Mouse (Mus musculus) ES-Bruce4 (cell line): ENCODE measurements at regions not wholly inside any gene's neighbourhood (a gene's known extent, or its start where the extent isn't known, plus 50 kb on each side); places are given as distances from the start of the nearest gene placed in this dataset.

Experiments
- CTCF ChIP-seq: IDR thresholded peaks from one replicate; pipeline ENCODE4 v1.8.1; 2011; ENCODE audit warnings: low read depth, low read length
- EP300 ChIP-seq: IDR thresholded peaks from 2 replicates; pipeline ENCODE4 v1.6.1; 2011; ENCODE audit warnings: low read depth, low read length; ENCODE audit not compliant: insufficient read depth
- POLR2A ChIP-seq: IDR thresholded peaks from one replicate; pipeline ENCODE4 v1.8.1; 2011; ENCODE audit warnings: low read length; ENCODE audit not compliant: insufficient read depth

- TF ChIP-seq EP300 (no peak), CTCF (no peak), POLR2A (no peak)
Observed at GRCm38 (mm10) chr9:92768432-92768831, 226.4 kb downstream of the Plod2 start.
